Mouse (Mus musculus) heart, postnatal 36 days (tissue): ENCODE results near the gene Atp6v1c2. TPM values are rescaled to one million over a fixed set of nuclear protein-coding genes. Genes with fewer than 3 reads are reported as not detected.

ENCODE experiments used
- DNase-seq, 2 experiments: peaks; one replicate each; pipeline ENCODE4 v3.0.0; 2021 to 2022
- intact Hi-C: fragments of 180-260 bp; cut with DNase I; formaldehyde crosslinking; loops from one replicate; pipeline ENCODE4 v1.15.1; 2025
- total RNA-seq, 2 experiments: library from RNA; stranded (reverse); gene quantifications; 2 replicates each; pipeline ENCODE4 v1.2.3; 2021

Atp6v1c2 gene
- total RNA-seq = not detected

- intact Hi-C loops = no loop called here
- no peak for DNase-seq
These were observed at the start of gene Atp6v1c2 for GRCm38 (mm10) chr12:17329259-17329658. Gene Atp6v1c2 (minus strand): TSS chr12:17329359.

- DNase-seq = no peak
- intact Hi-C loops = no loop called here
These were observed 47.4 kb upstream of the Atp6v1c2 start for GRCm38 (mm10) chr12:17376521-17376920.

GRCm38 (mm10) chr12:17375243-17375642 lies 46.1 kb upstream of the Atp6v1c2 start:
- DNase-seq = no peak
- intact Hi-C loops = no loop called here

GRCm38 (mm10) chr12:17373470-17373975 lies 44.4 kb upstream of the Atp6v1c2 start:
- intact Hi-C loops = no loop called here
- no peak for DNase-seq

- DNase-seq = no peak
- intact Hi-C loops = no loop called here
These were observed 43.5 kb upstream of the Atp6v1c2 start for GRCm38 (mm10) chr12:17372696-17373095.

GRCm38 (mm10) chr12:17371589-17372235 lies 42.6 kb upstream of the Atp6v1c2 start:
- DNase-seq = no peak
- intact Hi-C loops = no loop called here

GRCm38 (mm10) chr12:17369551-17370325 lies 40.6 kb upstream of the Atp6v1c2 start:
- DNase-seq = no peak
- intact Hi-C loops = loop anchor here (5.0 to 10.0 kb wide), 3 partner anchors 73 to 428 kb away; no protein-coding TSS in a partner anchor

- no peak for DNase-seq
- intact Hi-C loops = loop anchor here (5.0 to 10.0 kb wide), 3 partner anchors 73 to 428 kb away; no protein-coding TSS in a partner anchor
These were observed 40.0 kb upstream of the Atp6v1c2 start for GRCm38 (mm10) chr12:17369111-17369510.

- DNase-seq = peak; percentile 41 to 61
- intact Hi-C loops = loop anchor here (1.0 to 10.0 kb wide), 6 partner anchors 75 to 441 kb away; partner anchors contain the start of gene Odc1
These were observed 37.8 kb upstream of the Atp6v1c2 start for GRCm38 (mm10) chr12:17366981-17367380.

- no peak for DNase-seq
- intact Hi-C loops = loop anchor here (10.0 kb wide), 1 partner anchor 322 kb away; no protein-coding TSS in a partner anchor
These were observed 33.2 kb upstream of the Atp6v1c2 start for GRCm38 (mm10) chr12:17362316-17362715.

- intact Hi-C loops = loop anchor here (10.0 kb wide), 1 partner anchor 324 kb away; no protein-coding TSS in a partner anchor
- DNase-seq = no peak
These were observed 31.5 kb upstream of the Atp6v1c2 start for GRCm38 (mm10) chr12:17360650-17361049.

- no peak for DNase-seq
- intact Hi-C loops = loop anchor here (10.0 kb wide), 1 partner anchor 325 kb away; no protein-coding TSS in a partner anchor
These were observed 30.9 kb upstream of the Atp6v1c2 start for GRCm38 (mm10) chr12:17360104-17360503.

GRCm38 (mm10) chr12:17358981-17359380 lies 29.8 kb upstream of the Atp6v1c2 start:
- intact Hi-C loops = loop anchor here (10.0 kb wide), 1 partner anchor 324 kb away; no protein-coding TSS in a partner anchor
- peak in 1 of 2 experiments; percentile 9 for DNase-seq

- DNase-seq = no peak
- intact Hi-C loops = loop anchor here (10.0 kb wide), 1 partner anchor 323 kb away; no protein-coding TSS in a partner anchor
These were observed 28.6 kb upstream of the Atp6v1c2 start for GRCm38 (mm10) chr12:17357795-17358194.

GRCm38 (mm10) chr12:17356853-17357252 lies 27.7 kb upstream of the Atp6v1c2 start:
- intact Hi-C loops = loop anchor here (10.0 kb wide), 1 partner anchor 322 kb away; no protein-coding TSS in a partner anchor
- DNase-seq = no peak

- intact Hi-C loops = loop anchor here (10.0 kb wide), 1 partner anchor 315 kb away; no protein-coding TSS in a partner anchor
These were observed 20.9 kb upstream of the Atp6v1c2 start for GRCm38 (mm10) chr12:17350106-17350505.

GRCm38 (mm10) chr12:17348048-17349036 lies 19.2 kb upstream of the Atp6v1c2 start, which contains the start of gene Nol10:
Gene Nol10 (plus strand): TSS chr12:17348458.
- DNase-seq = peak; percentile 86 to 92
- intact Hi-C loops = loop anchor here (5.0 kb wide), 1 partner anchor 86 kb away; no protein-coding TSS in a partner anchor

More at GRCm38 (mm10) chr12:17350106-17350505, 20.9 kb upstream of the Atp6v1c2 start:
- no peak for DNase-seq

- DNase-seq = peak; percentile 14 to 27
These were observed 18.3 kb upstream of the Atp6v1c2 start for GRCm38 (mm10) chr12:17347327-17348047.

More at GRCm38 (mm10) chr12:17347327-17348047, 18.3 kb upstream of the Atp6v1c2 start:
- intact Hi-C loops = loop anchor here (5.0 kb wide), 1 partner anchor 85 kb away; no protein-coding TSS in a partner anchor
